Mouse (Mus musculus) small intestine, adult 2 months (tissue): ENCODE data around the gene Ube2j1. TPM values are rescaled to one million over a fixed set of nuclear protein-coding genes. Genes with fewer than 3 reads are reported as not detected.

Experiments
- H3K27ac ChIP-seq: fragments of 200-500 bp; 2 replicates; pipeline ENCODE4 v1.5.1; 2012; ENCODE audit warnings: low read depth, low read length, control low read depth, inconsistent platforms; ENCODE audit not compliant: insufficient read depth
- H3K27me3 ChIP-seq: fragments of 200-500 bp; 2 replicates; pipeline ENCODE4 v1.6.1; 2012; ENCODE audit warnings: mild to moderate bottlenecking, moderate library complexity, low read length, inconsistent platforms; ENCODE audit not compliant: control insufficient read depth, insufficient read depth
- H3K36me3 ChIP-seq: fragments of 200-500 bp; 2 replicates; pipeline ENCODE4 v1.6.1; 2012; ENCODE audit warnings: mild to moderate bottlenecking, low read length, control low read depth, inconsistent platforms; ENCODE audit not compliant: control insufficient read depth, insufficient read depth
- H3K4me1 ChIP-seq: fragments of 200-500 bp; 2 replicates; pipeline ENCODE4 v1.6.1; 2012; ENCODE audit warnings: low read length, inconsistent platforms, mixed read lengths; ENCODE audit not compliant: control insufficient read depth, insufficient read depth, insufficient read length
- H3K4me3 ChIP-seq: fragments of 200-500 bp; 2 replicates; pipeline ENCODE4 v1.5.1; 2012; ENCODE audit warnings: low read depth, mild to moderate bottlenecking, control low read depth, inconsistent platforms, low read length, moderate library complexity
- CTCF ChIP-seq: fragments of 200-500 bp; IDR thresholded peaks from 2 replicates; pipeline ENCODE4 v1.5.1; 2012; ENCODE audit warnings: low read depth, mild to moderate bottlenecking, control low read depth, inconsistent platforms, low read length, moderate library complexity, mixed read lengths; ENCODE audit not compliant: insufficient replicate concordance, insufficient read length; ENCODE audit errors: extremely low read depth
- POLR2A ChIP-seq: fragments of 200-500 bp; IDR thresholded peaks from 2 replicates; pipeline ENCODE4 v1.6.1; 2012; ENCODE audit warnings: low read depth, mild to moderate bottlenecking, control low read depth, inconsistent platforms, low read length, moderate library complexity
- WGBS: fragments of 180-500 bp; shearing (Covaris S2); methylation state at CpG from one replicate; pipeline ENCODE4 v1.1.7; 2018; 5-methylcytosine and 5-hydroxymethylcytosine counted together
- polyA plus RNA-seq: library from polyadenylated mRNA; depleted of rRNA; stranded (reverse); fragments of >200 nt; gene quantifications from 2 replicates; pipeline ENCODE4 v1.2.3, GENCODE M21; 2012

Ube2j1 gene
- polyA plus RNA-seq, 1 experiment, result 18.5 TPM

DNA sequence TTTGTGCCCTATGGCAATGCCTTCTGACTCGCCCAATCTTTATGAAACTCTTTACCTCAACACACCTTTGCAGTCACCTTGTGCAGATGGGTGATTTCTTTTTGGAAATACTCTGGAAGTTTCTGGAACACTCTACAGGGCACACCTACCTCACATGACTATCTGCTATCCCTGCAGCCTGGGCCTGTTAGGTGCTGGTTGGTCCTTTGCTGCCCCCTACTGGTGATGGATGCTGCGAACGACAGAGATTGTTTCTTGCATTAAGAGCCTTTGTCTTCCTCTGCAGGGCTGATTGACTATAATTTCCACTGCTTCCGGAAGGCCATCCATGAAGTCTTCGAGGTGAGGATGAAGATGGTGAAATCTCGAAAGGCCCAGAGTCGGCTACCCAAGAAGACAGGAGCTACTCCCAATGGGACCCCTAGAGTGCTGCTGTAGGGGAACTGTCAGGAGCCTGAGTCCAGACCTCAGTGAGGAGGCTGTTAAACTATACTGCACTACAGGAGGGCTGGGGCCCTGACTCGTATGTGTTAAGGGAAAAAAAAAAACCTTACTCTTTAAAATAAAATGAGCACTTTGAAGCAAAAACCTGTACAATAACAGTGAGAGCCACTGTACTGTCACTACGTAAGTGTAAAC is 12.7 kb upstream of the Ube2j1 start:
- no peaks in the 10 kb centered on the region for H3K27me3 ChIP-seq
- TF ChIP-seq POLR2A, result no peak
- peak; percentile 92; the same call in 1 of the 2 replicates for TF ChIP-seq CTCF
- H3K27ac ChIP-seq, result no peak overlapping the region
- no peak overlapping the region for H3K4me3 ChIP-seq
- 35% methylated on average over 9 of the region's 9 CpGs for WGBS
- H3K36me3 ChIP-seq, result peaks cover 15% of the 10 kb centered on the region
- H3K4me1 ChIP-seq, result no peaks in the 10 kb centered on the region

DNA sequence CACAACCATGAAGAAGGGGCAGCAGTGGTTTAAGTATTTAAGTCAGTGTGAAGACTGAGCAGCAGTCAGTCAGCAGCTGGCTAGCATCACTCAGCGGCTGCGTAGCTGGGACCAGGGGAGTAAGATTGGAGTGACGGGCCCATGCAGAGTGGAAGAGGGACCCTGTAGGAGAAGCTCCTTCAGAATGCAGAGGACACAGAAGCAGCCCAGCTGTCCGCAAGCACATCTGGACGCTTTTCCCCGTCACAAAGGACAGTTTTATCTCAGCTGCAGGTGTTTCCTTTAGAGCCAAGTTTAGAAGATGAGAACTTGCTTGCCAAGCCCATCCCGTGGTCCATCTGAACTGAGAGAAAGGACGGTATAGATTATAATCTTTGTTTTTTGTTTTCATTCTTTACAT is 6.8 kb upstream of the Ube2j1 start:
- Histone ChIP-seq H3K4me3 (no peak overlapping the region), H3K4me1 (no peaks in the 10 kb centered on the region; the same call in 1 of the 2 replicates), H3K36me3 (peaks cover 6% of the 10 kb centered on the region; the same call in 1 of the 2 replicates), H3K27ac (no peak overlapping the region), H3K27me3 (no peaks in the 10 kb centered on the region)
- TF ChIP-seq POLR2A, result no peak
- 82% methylated on average over 8 of the region's 8 CpGs for WGBS

DNA sequence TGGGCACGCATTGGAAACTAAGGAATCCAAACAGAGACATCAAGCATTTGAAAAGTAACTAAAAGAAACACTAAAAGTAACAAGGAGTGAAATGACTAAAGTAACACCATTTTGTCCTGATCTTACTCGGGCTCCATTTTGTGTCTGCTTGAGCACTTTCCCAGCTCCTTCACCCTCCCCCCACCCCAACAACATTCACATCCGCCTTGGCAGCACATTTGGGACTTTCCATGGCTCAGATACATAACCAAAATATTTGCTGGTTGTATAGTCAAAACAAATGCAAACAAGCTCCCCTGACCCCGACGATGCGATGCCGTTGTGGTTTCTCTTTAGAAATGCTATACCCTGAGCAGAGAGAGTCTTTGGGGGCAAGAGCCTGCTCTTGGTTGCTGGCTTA is 2.1 kb upstream of the Ube2j1 start:
- WGBS, result 78% methylated on average over 7 of the region's 7 CpGs
- H3K4me3 ChIP-seq, result no peak overlapping the region
- H3K27me3 ChIP-seq, result no peaks in the 10 kb centered on the region
- no peak overlapping the region for H3K27ac ChIP-seq
- H3K4me1 ChIP-seq, result peaks cover 4% of the 10 kb centered on the region
- H3K36me3 ChIP-seq, result peaks cover 1% of the 10 kb centered on the region
- no peak for TF ChIP-seq POLR2A

DNA sequence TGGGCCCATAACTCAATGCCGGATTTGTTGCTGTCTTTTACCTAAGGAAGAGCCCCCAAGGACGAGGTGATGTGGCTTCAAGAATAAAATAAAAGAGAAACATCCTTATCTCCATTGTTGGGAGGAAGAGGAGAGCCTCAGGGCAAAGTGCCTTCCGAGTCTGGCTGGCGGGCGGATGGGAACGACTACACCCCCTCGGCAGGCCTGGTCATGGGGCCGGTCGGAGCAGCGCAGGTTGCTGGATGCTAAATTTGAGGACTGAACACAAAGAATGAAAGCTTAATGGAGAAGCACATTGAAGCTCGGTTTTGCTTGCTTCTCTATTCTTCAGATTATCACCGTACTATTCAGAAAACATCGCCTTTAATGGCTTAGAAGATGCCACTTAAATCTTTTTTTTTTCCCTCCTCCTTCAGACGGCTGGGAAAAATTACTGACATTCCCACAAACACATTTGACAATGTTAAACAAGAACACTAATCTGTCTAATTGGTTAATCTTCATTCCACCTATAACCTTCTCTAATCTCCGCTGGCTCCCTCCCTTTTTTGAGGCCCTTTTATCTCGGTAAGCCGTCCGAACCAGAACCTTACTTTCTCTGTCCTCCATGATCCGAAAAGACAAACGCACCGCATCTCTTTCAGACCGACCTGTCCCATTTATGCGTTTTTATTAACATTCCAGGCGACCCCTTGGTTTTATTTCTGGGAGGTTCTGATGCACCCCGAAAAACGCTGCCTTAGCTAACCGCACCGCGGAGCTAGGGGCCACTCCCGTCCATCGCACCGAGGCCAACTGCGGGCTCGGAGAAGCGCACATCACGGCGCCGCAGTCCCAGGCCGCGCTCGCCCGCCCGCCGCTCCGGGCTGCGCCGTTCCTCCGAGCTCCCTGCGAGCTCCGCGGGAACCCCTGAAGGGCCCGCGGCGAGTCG is 687 bp upstream of the Ube2j1 start:
- peak overlapping the region; percentile 86 for H3K27ac ChIP-seq
- no peaks in the 10 kb centered on the region for H3K27me3 ChIP-seq
- TF ChIP-seq CTCF, result peak; percentile 14; the same call in 1 of the 2 replicates
- no peak for TF ChIP-seq POLR2A
- peak overlapping the region; percentile 86 for H3K4me3 ChIP-seq
- WGBS, result 4% methylated on average over 55 of the region's 55 CpGs
- peaks cover 4% of the 10 kb centered on the region for H3K36me3 ChIP-seq
- H3K4me1 ChIP-seq, result peaks cover 4% of the 10 kb centered on the region

DNA sequence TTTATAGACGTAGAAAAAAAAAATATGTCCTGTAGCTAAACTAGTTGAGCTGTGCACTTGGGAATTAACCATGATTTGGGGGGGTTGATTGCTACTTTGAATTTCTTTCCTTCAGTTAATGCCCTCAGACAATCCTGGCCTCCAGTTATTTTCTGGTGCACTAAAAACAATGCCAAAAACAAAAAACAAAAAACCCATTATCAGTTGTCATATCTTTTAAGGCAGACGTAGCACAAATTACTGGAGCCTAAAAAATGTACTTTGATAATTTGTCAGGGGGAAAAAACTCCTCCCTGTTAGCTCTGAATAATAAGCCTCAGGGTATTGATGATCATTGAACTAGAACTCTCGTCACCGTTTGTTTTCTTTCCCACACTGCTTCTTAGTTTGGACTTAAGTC is 829 bp downstream of the Ube2j1 start:
- TF ChIP-seq CTCF, result no peak
- TF ChIP-seq POLR2A, result no peak
- Histone ChIP-seq H3K4me3 (peak overlapping the region; percentile 86), H3K4me1 (peaks cover 4% of the 10 kb centered on the region), H3K36me3 (peaks cover 7% of the 10 kb centered on the region), H3K27ac (peak overlapping the region; percentile 74; the same call in 1 of the 2 replicates), H3K27me3 (no peaks in the 10 kb centered on the region)
- WGBS, result 14% methylated on average over 4 of the region's 4 CpGs

DNA sequence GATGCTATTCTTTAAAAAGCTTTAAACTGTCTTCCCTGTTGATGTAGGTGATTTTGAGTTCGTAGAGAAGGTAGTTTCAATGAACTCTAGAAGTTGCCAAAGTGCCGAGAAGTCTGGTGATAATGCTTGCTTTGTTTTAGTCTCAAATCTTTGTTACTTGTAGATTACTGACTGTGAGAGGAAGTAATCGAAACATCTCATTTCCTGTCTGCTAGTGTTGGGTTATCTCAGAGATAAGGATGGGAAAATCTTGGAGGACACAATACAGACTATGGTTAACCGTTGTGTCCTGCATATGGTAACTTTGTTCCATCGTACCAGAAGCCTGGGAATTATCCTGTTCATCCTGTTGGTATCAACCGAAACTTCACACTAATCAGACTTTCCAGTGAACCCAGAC is 2.3 kb downstream of the Ube2j1 start:
- no peak for TF ChIP-seq POLR2A
- no peak for TF ChIP-seq CTCF
- WGBS, result 32% methylated on average over 6 of the region's 6 CpGs
- Histone ChIP-seq H3K36me3 (peaks cover 13% of the 10 kb centered on the region), H3K4me3 (no peak overlapping the region), H3K27me3 (no peaks in the 10 kb centered on the region), H3K4me1 (peaks cover 4% of the 10 kb centered on the region), H3K27ac (no peak overlapping the region)

DNA sequence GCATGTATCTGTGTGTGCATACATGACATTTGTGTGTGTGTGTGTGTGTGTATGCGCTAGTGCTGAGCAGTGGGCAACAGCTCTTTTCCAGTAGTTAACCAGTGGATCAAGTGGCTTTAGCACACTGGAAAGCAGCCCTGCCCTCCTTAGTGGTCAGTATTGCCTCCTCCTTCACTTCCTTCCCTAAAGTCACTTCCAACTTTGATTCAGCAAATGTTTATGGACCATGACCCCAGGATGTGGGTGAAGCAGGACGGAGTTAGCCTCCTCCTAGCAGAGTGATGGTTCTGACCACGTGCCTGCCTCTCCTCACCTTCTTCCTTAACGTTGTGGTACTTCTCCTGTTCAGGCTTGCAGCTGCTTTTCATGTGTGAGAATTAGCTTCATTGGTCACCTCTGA is 8.6 kb downstream of the Ube2j1 start:
- Histone ChIP-seq H3K27ac (no peak overlapping the region), H3K36me3 (peaks cover 60% of the 10 kb centered on the region), H3K4me1 (no peaks in the 10 kb centered on the region), H3K27me3 (no peaks in the 10 kb centered on the region), H3K4me3 (no peak overlapping the region)
- whole genome bisulfite sequencing, result 77% methylated on average over 4 of the region's 4 CpGs
- TF ChIP-seq POLR2A (no peak), CTCF (no peak)

DNA sequence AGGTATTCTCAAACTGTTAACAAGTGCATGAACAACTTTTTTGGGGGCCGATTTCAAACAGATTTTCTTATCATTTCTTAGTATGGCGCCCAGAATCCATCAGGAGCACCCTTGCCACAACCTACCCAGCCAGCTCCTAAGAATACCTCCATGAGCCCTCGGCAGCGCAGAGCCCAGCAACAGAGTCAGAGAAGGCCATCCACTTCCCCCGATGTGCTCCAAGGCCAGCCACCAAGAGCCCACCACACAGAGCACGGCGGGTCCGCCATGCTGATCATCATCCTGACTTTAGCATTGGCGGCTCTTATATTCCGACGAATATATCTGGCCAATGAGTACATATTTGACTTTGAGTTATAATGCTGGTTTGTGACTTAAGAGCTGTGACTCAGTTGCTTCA is 18.4 kb downstream of the Ube2j1 start:
- Histone ChIP-seq H3K27ac (no peak overlapping the region), H3K4me3 (no peak overlapping the region), H3K27me3 (no peaks in the 10 kb centered on the region), H3K36me3 (peaks cover 59% of the 10 kb centered on the region), H3K4me1 (no peaks in the 10 kb centered on the region)
- WGBS, result 94% methylated on average over 11 of the region's 11 CpGs
- TF ChIP-seq CTCF (no peak), POLR2A (no peak)
